Mouse (Mus musculus): ENCODE results near the gene Ap1g1.

GRCm38 (mm10) chr8:109847866-109848265, 69.5 kb downstream of the Ap1g1 start:
- TF ChIP-seq POLR2A (IDR thresholded peaks at IDR 0.05; ENCODE audit: extremely low read depth, insufficient read depth, low read length) (no peak), CTCF (IDR thresholded peaks at IDR 0.05; ENCODE audit: low read depth, low read length) (no peak)

All from liver, adult 2 months (tissue).